Mouse (Mus musculus) ES-CJ7 (cell line): Measurements from ENCODE around the gene N4bp2.
"Not testable (repeated sequence)": the region's sequence is repeated elsewhere in the genome, so short reads cannot be mapped to it uniquely, and the experiment has no call there.

Experiments used
- DNase-seq: peaks from one replicate; pipeline ENCODE4 v3.0.0; 2011; ENCODE audit warnings: low read depth, low spot score

The N4bp2 gene

GRCm38 (mm10) chr5:65763088-65763915, at the start of gene N4bp2:
Gene N4bp2 (plus strand): TSS chr5:65763521.
- DNase-seq, result peak; percentile 69

- no peak for DNase-seq
These were observed 48.2 kb upstream of the N4bp2 start for GRCm38 (mm10) chr5:65715084-65715483.

GRCm38 (mm10) chr5:65717063-65717902, 46.0 kb upstream of the N4bp2 start:
- DNase-seq, result no peak

GRCm38 (mm10) chr5:65717903-65718211, 45.5 kb upstream of the N4bp2 start:
- not testable (repeated sequence) for DNase-seq

GRCm38 (mm10) chr5:65718368-65718767, 45.0 kb upstream of the N4bp2 start:
- peak; percentile 78 for DNase-seq

GRCm38 (mm10) chr5:65724311-65725054, 38.8 kb upstream of the N4bp2 start:
- peak; percentile 98 for DNase-seq

- DNase-seq, result no peak
These were observed 31.9 kb upstream of the N4bp2 start for GRCm38 (mm10) chr5:65731173-65732007.

GRCm38 (mm10) chr5:65735601-65736000, 27.7 kb upstream of the N4bp2 start:
- DNase-seq, result no peak

- no peak for DNase-seq
These were observed 24.0 kb upstream of the N4bp2 start for GRCm38 (mm10) chr5:65739366-65739765.

- no peak for DNase-seq
These were observed 16.4 kb upstream of the N4bp2 start for GRCm38 (mm10) chr5:65746908-65747307.

GRCm38 (mm10) chr5:65748386-65748785, 14.9 kb upstream of the N4bp2 start:
- DNase-seq, result peak; percentile 48

GRCm38 (mm10) chr5:65748880-65749279, 14.4 kb upstream of the N4bp2 start:
- no peak for DNase-seq

- DNase-seq, result no peak
These were observed 11.3 kb upstream of the N4bp2 start for GRCm38 (mm10) chr5:65752021-65752420.

GRCm38 (mm10) chr5:65755859-65756258, 7.5 kb upstream of the N4bp2 start:
- DNase-seq, result no peak

- no peak for DNase-seq
These were observed 6.2 kb upstream of the N4bp2 start for GRCm38 (mm10) chr5:65757110-65757509.

GRCm38 (mm10) chr5:65760041-65760440, 3.3 kb upstream of the N4bp2 start:
- DNase-seq, result no peak

GRCm38 (mm10) chr5:65760599-65760998, 2.7 kb upstream of the N4bp2 start:
- DNase-seq, result no peak

GRCm38 (mm10) chr5:65761020-65761419, 2.3 kb upstream of the N4bp2 start:
- no peak for DNase-seq

GRCm38 (mm10) chr5:65761921-65762320, 1.4 kb upstream of the N4bp2 start:
- DNase-seq, result no peak

- DNase-seq, result peak; percentile 51
These were observed 635 bp upstream of the N4bp2 start for GRCm38 (mm10) chr5:65762686-65763085.
